Mouse (Mus musculus): Measurements from ENCODE around the gene Mrnip.

Gene Mrnip

DNA sequence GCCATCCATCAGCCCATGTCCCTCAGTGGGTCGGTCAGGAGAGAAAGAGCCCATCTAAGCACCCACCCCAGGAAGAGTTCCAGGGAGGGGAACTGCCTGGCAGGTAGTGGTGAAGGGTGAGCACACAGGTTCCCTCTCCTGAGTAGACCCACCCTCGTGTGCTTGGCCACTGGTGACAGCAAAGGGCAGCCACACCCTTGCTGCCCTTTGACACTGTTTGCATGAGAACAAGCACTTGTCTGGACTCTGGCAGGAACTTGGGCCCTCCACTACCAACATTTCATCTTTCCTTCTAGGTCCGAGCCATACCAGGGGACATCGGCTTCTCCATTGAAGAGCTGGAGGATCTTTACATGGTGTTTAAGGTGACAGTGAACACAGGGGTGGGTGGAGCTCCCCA lies 14.9 kb upstream of the Mrnip start:
- DNase-seq (ENCODE audit: low read depth, low spot score) = no peak

DNA sequence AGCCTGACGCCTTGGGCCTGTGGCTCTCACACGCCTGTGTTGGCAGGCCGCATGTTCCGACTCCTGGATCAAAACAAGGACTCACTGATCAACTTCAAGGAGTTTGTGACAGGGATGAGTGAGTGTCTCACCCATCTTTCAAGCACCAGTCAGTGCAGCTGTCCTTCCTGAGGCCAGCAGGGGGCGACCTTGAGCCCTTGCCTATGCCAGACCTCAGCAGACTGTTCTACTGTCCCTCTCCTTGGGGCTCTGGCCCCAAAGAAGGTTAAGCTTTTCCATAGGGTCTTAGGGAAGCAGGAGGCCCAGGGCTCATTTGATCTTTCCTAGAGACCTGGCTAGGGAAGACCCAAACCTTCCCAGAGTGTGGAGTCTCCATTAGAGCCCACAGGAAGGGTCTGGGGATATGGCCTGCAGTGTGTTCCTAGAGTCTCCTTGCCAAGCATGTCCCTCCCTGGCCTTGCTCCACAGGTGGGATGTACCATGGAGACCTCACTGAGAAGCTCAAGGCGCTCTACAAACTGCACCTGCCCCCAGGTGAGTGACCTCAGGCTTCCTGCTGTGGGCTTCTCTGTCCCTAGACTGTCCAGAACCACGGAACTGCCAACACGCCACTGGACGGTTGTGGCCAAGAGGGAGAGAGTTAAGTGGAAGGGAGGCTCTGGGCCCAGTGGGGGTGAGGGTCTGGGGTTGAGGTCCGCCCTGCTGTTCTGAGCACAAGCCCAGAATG lies 12.5 kb upstream of the Mrnip start:
- DNase-seq (ENCODE audit: low read depth, low spot score) = peak; percentile 75

DNA sequence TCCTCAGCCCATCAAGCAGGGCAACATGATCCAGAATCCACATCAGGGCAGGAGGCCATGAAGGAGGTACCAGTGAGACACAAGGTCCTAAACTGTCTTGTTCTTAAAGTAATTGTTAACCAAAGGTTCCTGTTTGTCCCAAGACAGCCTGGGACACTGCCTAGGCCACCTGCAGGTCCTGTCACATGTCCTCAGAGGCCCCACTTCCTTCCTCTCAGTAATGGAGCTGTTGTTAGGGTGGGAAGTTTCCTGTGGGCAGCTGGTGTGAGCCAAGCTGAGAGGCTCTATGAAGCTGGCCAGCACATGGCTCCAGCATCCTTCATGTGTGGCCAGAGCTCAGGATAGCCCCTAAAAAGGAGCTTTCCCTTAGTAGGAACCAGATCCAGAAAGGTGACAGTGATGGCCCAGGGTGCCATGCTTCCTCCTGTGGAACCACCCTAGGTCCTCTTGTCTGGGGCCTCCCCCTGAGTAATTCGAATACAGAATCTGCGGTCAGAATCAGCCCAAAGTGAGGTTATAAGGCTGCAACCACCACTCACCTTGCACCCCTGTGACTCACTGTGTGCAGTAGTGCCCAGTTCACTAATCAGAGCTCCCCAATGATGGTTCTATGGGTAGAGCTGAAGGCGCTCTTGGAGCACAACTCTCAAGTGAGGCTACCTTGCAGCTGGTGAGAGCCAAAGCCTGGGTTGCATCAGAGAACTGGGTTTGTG lies 11.8 kb upstream of the Mrnip start:
- DNase-seq (ENCODE audit: low read depth, low spot score) = no peak

DNA sequence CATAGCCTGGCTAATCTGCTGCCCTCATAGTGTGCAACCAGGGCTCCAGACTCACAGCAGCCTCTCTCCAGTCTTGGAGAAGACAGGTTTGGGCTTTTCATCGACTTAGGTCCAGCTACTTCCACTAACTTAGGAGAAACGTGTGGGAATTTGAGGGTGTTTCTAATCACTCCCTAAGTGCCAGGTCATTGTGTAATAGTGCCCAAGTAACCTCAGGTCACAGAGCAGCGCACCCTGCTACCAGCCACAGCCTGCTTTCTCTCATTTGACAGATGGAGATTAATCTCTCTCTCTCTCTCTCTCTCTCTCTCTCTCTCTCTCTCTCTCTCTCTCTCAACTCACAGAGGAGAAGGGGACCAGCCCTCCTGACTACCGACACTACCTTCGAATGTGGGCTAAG lies 5.9 kb upstream of the Mrnip start:
- no peak for DNase-seq (ENCODE audit: low read depth, low spot score)

DNA sequence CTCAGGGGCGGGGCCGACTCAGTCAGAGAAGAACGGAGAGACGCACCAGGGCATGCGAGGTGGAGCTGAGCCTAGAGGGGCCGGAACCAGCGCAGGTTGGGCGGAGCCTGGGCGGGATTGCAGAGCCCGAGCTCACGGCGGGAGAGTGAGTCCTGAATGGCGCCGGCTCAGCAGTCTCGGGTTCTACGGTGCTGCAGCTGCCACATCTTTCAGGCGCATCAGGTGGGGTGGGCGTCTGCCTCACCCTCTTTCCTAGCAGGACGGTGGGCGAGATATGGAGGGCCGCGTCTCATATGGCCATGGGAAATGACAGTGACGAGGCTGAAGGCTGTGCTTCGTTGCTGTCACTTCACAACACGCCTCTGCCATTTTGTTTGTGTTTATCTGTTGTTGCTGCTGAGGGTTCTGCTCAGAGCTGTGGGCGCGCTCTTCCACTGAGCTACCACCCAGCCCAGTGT lies 515 bp downstream of the Mrnip start:
- DNase-seq (ENCODE audit: low read depth, low spot score) = peak; percentile 99

DNA sequence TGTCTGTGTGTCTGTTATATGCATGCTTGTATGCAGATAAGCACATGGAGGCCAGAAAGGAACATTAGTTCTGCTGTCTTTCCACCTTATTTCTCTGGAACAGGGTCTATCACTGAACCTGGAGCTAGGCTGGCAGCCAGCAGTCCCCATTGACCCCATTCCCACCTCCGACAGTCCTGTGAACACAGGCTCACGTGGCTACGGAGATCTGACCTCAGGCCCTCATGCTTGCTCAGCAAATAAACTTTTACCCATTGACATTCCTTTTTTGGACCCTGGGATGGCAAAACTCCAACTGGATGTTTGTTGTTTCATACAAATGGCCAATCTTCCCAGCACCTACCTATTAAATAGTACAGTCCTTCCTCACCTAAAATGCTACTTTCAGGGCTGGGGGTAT lies 2.1 kb downstream of the Mrnip start:
- DNase-seq (ENCODE audit: low read depth, low spot score) = no peak

DNA sequence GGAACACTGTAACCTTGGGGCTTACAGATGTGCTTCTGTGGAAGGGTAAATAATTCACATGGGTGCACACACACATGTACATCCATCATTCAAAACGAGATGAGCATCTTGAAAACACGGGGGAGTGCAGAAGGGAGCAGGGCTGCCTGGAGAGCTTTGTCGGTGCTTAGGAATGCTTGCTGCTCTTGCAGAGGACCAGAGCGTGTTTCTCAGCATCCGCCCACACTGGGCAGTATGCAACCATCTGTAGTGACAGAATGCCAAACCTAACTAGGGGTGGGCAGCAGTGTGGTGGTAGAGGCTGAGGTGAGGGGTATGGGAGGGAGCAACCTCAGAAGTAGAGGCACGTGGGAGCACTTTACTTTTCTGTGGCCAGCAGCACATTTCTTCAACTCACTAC lies 2.9 kb downstream of the Mrnip start:
- no peak for DNase-seq (ENCODE audit: low read depth, low spot score)

DNA sequence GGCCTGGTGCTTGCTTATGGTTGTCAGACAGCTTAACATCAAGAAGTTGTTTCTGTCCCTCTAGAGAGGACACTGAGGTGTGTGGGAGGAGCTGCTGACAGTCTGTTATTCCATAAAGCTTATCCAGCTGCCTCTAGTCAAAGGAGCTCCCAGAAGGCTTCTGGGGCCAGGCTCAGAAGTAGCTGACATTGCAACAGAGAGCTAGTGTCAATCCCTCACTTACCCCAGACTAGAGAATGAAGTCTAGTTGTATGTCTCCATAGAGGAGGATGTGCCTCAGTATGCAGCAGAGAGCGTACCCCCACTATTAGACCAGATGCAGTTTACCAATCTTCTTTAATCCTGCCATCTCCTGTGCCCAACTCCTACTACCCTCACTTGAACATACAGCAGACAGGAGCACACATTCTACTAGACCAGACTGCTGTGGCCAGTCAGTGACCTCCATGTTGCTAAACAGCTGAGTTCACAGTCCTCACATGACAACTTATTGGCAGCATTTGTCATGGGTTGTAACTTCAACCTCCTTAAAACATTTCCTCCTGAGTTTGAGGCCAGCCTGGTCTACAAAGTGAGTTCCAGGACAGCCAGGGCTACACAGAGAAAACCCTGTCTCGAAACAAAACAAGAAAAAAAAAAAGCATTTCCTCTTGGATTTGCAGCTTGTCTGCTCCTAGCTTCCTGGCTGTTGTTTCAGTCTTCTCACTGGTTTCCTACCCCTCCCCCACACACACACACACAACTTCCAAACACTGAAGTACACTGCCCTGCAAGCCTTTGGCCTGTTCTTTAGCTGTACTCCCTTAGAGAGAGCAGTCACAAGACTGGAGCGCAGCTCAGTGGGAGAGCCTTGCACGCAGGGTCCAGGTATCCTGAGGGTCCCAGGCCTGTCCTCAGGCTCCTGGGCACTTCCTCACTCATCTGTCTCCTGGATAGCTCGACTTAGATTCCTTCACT lies 4.6 kb downstream of the Mrnip start:
- DNase-seq (ENCODE audit: low read depth, low spot score) = no peak

DNA sequence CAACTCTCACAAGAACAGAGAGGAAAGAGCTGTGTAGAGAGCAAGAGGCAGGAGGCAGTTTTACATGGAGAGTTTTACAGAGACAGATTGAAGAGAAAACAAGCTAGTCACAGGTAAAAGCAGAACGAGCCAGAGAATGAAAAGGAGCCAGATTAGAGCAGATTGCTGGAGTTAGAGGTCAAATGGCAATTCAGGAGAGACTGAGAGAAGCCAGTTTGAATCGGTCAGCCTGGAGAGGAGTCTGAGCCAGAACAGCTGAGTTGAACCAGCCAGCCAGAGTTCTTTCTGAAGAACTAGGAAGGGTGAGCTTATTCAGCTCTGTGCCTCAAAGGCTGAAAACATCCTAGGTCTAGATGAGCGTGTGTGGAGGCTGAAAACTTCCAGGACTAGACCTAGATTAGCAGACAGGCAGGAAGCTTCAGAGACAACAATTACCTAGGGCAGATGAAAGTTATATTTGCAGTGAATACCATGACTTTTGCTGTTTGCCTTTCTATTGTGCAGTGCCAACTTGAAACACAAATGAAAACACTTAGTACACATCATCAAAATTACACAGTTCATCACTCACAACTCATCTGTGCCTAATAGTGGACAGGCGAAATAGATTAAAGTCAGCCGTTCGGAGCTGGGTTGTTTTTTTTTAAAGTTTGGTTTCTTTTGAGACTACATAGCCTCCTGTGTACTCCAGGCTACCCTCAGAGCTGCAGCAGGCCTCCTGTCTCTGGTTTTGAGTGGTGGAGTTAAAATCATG lies 6.4 kb downstream of the Mrnip start:
- no peak for DNase-seq (ENCODE audit: low read depth, low spot score)

DNA sequence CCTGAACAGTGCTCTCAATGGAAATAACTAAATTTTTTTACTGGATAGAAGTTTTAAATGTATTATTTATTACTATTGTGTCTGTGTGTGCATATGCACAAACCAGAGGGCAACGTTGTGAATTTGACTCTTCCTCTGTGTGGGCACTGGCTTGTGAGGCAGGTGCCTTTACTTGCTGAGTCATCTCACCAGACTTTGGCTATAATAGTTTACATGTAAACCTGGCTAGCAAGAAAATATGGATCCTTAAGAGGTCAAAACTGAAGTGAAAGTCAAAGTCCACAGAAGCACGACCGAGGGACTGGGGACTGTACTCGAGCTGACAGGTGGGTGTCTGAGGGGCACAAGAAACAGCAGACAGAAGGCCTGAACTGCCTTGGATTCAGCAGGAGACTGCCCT lies 8.5 kb downstream of the Mrnip start:
- DNase-seq (ENCODE audit: low read depth, low spot score) = no peak

DNA sequence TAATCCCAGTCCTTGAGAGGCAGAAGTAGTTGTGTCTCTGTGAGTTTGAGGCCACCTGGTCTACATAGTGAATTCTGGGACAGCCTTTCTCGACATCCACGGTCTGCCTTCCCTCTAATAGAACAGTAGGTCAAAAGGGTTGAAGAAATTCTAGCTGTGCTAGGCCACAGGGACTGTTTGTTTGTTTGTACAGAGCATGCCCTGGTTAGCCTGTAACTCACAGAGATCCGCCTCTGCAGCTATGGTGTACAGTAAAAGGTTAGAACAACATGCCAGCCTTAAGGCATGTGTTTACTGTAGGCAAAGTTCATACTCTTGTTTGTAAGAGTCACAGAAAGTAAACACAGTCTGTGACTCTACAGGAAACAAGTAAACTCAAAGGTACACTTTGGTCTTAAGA lies 10.5 kb downstream of the Mrnip start:
- no peak for DNase-seq (ENCODE audit: low read depth, low spot score)

DNA sequence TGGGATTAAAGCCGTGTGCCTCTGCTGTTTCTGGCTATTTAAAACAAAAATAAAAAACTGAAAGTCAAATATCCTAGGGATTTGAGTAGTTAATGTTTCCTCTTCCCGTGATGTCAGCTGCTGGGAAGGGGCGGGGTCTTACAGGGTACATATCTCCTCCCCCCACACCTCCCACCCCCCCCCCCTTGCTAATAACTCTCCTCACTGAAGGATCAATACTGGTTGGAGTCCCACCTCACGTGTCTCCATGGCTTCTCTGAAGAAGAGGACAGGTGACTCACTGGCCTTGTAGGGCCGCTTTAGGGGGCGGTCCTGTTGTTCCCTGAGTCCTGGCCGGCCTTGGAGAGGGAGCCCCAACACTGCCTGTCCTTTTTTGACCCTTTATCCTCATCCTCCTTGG lies 14.4 kb downstream of the Mrnip start:
- no peak for DNase-seq (ENCODE audit: low read depth, low spot score)

DNA sequence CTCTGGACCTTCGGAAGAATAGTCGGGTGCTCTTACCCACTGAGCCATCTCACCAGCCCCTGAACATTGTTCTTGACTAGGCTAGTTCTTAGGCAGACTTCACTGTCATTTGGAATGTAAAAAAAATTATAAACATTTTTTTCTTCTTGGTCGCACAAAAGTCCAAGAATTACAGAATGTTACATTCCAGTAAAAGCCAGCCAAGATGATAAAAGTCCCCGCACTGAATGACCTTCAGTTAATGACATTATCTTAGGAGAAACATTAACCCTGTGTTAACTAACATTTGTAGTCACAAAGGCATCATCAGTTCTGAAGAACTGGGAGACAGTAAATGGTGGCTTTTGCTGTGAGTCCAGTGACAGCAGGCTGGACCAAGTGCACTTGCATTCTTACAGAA lies 16.1 kb downstream of the Mrnip start:
- DNase-seq (ENCODE audit: low read depth, low spot score) = no peak

DNA sequence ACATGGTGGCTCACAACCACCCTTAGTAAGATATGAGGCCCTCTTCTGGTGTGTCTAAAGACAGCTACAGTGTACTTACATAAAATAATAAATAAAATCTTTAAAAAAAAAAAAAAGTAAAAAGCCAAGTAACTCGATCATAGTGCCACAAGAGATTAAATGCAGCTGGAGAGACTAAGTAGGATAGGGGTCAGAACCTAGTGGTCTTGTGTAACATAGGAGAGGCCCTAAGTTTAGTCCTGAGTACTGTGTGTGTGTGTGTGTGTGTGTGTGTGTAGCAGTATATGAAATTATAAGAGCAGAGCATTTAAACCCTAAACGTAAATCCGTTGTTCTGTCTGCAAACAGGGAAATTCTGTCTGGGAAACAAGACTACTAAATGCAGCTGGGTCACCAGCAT lies 18.0 kb downstream of the Mrnip start:
- no peak for DNase-seq (ENCODE audit: low read depth, low spot score)

DNA sequence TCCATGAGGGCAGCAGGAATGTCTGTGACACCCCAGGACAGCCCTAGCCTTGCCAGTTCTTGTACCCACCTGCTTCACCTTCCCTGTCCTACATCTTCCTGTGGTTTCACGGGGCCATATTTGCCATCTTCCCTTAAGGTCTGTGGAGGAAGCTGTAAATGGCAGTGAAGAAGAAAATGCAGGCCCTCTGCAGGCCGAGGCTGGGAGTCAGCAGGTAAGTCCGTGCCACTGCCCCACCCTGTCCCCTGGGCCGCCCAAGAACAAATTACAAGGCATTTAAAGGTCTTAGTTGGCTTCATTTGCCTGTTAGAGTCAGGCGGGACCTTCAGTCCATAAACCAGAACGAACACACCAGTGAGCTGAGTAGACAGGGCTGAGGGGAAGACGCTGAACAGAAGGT lies 19.8 kb downstream of the Mrnip start:
- no peak for DNase-seq (ENCODE audit: low read depth, low spot score)

DNA sequence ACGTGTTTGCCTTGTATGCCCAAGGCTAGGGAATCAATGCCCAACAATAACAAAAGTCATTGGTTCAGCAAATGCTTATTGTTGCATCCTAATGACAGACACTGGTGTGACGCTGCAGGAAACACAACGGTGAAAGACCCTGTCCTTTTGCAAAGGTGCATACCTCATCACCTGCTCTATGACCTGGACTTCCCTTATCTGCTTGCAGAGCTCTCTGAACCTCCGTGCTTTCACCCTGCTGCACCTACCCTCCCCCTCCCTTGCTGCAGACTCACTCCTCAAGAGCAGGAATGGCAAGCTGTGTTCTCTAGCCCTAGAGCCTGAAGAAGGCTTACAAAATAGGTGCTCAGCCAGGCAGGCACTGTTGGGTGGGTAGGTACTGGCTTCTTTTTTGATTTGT lies 20.5 kb downstream of the Mrnip start:
- DNase-seq (ENCODE audit: low read depth, low spot score) = no peak

DNA sequence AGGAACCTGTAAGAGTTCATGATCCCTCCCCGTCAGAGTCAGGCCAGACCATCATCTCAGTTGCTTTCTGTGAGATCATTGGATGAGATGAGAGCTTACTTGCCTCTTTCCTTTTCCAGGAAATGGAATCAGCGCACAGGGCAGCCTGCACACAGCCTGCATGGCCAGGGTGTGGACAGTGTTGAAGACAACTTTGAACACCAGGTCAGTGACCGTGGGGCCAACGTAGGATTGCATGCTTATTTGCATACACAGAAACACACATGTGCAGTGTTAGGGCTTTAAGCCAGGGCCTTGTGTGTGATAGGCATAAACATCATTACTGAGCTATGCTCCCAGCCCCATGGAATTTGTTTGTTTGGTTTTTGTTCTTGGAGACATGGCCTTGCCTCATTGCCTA lies 23.3 kb downstream of the Mrnip start:
- no peak for DNase-seq (ENCODE audit: low read depth, low spot score)

DNA sequence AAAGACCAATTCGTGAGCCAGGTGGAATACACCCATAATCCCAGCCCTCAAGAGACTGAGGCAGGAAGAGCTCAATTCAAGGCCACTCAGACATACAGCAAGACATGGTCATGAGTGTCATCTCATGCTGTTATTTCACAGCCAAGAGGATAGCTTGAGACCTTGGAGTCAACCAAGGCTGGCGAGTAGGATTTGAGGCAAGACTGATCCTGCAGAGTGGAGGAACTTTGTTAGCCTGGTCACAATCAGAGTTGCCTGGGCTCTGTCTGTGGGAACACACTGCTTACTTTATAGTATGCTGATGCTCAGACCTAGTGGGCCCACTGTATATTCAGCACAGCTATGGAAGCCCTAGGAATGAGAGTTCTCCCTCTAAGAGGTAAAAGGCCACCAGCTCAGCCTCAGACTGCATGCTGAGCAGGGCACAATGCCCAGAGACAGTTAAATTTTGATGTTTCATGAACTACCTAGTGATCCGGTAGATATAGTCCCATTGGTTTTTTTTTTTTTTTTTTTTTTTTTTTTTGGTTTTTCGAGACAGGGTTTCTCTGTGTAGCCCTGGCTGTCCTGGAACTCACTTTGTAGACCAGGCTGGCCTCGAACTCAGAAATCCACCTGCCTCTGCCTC lies 24.1 kb downstream of the Mrnip start:
- no peak for DNase-seq (ENCODE audit: low read depth, low spot score)

DNA sequence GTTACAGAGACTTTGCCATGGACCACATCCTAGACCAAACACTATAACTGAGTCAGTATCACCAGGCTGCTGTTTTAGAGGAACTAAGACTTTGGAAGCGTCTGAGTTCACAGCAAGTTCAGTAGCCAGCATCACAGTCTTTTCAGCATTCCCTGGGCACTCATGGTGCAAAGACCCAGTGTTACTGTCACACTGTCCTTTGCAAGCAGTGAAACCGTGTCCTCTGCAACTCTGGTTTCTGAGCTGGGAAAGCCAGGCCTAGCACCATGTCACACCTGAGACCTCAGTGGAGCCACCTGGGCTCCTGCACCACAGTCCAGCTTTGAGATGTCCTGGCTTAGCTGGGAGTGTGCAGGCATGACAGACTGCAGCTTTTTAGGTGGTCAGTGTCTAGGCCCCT lies 24.7 kb downstream of the Mrnip start:
- DNase-seq (ENCODE audit: low read depth, low spot score) = no peak

DNA sequence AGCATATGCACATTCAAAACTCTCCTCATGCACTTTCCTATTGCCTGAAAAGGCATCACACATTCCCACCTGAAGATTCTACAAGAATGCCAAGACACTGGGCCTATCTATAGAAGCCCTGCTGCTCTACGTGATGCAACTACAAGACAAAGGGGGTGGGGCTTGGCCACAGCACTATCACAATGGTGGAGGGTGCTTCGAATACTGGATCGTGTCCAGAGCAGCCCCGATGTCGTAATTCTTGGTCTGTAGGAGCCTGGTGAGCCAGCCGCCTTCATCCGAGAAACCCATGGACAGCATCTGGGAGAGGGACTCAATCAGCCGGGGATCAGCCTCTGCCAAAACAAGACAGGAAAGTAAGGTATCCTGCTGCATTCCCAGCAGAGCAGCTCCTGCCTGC lies 26.4 kb downstream of the Mrnip start:
- DNase-seq (ENCODE audit: low read depth, low spot score) = no peak

DNA sequence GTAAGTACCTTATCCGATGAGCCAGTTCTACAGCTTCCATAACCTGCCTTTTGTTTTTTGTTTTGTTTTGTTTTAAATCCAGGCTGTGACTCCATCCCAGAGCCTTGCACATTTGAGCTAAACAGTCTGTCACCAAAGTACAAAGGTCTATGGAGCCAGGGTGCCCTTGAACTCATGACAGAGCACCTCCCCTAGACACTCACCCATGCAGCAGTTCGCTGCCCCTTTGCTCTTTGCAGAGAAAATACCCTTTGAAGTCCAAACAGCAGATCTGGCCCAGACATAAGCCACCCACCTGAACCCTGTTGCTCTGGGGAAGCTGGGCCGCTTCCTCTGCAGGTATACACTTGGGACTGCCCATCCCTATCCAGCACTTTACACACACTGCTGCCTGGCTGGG lies 27.3 kb downstream of the Mrnip start:
- no peak for DNase-seq (ENCODE audit: low read depth, low spot score)

Data from ES-CJ7 (cell line).